Mouse (Mus musculus): ENCODE measurements around the gene Gm28635.
A peak's percentile ranks its signal among the peaks of the same experiment; 100 is the strongest.
"Not testable (repeated sequence)": the region's sequence is repeated elsewhere in the genome, so short reads cannot be mapped to it uniquely, and the experiment has no call there.

Gene Gm28635

DNA sequence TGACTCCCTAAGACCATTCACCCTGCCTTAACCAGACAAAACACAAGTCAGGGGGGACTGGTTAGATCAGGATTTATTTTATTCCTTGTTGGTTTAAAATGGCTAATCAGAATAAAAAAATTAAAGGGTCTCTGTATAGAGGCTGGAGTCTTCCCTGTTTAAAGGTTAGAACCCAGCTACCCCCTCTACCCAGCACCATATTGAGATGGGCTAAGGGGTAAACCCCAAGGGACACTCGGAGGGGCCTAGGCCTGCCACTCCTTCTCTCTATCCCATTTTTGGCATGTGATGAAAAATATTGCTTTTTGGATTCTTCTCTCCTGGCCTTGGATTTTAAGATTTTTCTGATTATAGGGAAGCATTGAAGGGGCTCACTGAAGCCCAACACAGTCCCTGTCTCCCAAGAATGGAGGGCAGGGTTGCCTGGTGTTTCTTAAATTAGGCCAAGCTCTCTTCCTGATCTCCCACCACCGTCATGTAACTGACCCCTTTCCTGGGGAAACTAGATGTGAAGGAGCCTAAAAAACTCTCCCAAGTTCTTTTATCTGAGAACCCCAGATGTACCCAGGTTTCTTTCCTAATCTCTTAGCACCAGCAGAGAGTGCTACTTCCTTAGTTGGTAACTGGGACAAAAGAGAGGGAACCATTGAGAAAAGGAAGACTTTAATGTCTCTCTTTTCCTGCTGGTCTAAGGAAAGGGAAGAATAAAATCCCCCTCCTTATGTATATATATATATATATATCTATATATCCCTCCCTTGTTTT is 10.4 kb upstream of the Gm28635 start:
- no peak for DNase-seq (ENCODE audit: low spot score)

DNA sequence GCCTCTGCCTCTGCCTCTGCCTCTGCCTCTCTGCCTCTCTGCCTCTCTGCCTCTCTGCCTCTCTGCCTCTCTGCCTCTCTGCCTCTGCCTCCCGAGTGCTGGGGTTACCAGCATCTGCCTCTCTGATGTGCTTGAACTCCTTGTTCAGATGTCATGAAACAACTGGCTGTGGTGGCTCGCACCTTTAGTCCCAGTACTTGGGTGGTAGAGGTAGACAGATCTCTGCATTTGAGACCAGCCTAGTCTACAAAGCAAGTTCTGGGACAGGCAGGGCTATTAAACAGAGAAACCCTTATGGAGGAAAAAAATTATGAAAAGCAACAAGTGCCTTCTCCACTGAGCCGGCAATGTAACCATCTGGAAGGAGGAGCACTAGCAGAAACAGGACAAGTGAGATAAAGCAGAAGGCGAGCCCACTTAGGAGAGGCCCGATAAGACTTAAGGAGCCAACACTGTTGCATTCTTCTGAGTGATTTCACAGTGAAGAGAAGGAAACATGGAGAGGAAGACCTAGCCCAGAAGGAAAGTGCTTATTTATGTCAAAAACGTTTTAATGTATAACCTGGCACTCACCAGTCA is 4.9 kb upstream of the Gm28635 start:
- no peak for DNase-seq (ENCODE audit: low spot score)

DNA sequence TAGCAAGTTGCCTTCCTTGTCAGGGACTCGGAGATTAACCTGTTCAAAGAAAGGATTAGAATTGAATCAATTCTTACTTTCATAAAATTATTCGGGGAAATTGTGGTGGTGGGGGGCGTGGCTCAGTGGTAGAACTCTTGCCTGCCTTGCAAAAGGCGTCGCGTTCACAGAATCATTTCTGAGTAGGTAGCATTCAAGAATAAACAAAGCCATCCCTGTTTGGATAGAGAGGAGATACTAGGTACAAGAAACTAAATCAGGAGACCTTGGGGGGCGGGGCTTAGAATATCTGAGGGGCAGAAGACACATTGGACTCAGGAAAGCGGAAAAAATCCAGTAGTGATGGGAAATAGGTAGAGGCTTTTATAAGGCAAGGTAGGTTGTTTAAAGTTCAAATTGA is 1.2 kb upstream of the Gm28635 start, which contains the start of gene Tmx2:
Tmx2 (minus strand) TSS at position 125 of the 400 bp plus-strand sequence.
- DNase-seq (ENCODE audit: low spot score), result no peak

DNA sequence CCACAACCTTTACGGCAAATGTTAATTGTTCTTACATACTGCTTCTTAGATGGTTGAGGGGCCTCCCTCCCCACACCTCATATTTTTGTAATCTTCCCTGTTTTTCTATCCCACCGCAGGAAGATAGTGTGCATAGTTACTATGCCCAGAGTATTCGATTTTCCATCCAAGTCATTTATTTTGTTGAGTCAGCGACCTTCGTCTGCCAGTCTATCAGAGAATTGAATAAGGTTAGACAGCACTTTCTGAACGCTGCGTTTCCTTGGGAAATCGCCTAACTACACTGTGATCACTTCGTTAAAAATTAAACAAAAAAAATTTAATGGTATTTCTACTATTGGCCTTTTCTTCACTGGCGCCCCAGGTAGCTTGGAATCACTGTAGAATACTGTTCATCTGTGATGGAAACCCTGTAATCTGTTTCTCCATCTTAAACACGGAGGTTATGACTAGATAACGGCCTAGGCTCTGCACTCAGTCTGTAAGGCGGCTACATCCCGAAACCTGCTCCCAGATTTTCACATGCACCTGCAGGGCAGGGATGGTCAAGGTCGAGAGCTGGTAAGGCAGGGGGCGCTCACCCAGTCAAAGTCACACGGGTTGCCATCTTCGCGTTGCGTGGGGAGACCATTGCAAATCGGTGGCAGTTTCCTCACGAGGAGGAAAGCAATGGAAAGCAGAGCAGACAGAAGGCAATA is 422 bp downstream of the Gm28635 start:
- no peak for DNase-seq (ENCODE audit: low spot score)

DNA sequence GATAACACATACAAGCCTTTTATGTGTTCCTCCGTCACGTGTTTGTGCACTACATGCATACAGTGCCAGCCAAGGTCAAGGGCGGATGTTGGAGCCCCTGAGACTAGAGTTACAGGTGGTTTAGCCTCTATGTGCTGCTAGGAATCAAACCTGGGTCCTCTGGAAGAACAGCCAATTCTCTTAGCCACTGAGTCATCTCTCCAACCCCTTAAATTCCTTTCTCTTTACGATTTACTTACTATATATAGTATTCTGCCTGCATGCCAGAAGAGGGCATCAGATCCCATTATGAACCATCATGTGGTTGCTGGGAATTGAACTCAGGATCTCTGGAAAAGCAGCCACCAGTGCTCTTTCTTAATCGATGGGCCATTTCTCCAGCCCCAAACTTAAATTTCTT is 6.3 kb downstream of the Gm28635 start:
- not testable (repeated sequence) for DNase-seq (ENCODE audit: low spot score)

DNA sequence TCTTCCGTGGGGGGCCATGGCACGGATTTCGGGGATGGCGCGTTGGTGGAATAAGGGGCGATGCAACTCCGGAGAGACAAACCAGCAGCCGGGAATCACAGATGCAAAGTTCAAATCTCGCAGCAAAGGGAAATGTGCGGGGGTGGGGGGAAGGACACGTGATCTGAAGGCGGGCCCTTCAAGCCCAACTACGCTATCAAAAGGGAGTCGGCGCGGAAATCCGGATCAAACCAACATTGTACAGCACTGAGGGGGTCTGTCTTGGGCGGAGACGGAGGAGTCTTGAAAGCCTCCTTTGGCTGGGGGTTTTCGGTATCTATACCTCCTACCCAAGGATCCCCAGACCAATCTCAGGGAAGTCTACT is 7.3 kb downstream of the Gm28635 start, which contains the start of gene Selenoh:
Selenoh (minus strand) TSS at position 202 of the 365 bp plus-strand sequence.
- peak; percentile 78 for DNase-seq (ENCODE audit: low spot score)

DNA sequence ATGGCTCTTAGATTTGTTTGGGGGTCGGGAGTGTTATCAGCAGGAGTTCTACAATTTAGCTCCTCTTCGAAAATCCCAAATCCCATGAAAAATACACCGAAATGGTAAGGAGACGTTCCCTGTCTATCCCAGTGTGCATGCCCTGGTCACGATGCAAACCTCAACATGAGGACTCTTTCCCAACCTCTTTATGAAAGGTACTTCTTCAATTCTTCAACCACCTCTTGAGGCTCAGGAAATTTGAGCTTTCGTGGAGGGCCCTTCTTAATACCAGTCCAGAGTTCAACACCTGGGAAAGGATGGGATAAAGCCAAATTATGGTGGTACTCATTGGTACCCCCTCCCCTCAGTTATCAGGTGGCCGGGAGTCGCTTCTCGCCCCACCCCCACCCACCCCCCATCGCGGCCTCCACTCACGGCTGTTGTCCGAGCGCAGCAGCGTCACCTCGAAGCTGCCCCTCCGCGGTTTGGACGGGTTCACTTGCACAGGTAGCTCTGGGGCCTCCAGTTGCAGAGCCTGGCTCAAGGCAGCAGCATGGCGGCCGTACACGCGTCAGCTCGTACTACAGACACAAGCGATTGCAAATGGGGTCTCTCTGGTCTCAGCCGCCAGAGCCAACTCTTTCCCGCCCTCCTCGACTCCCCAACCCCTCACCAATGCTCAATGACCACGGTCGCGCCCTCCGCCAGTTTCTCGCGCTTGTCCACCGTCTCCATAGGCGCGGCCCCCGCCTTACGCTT is 7.8 kb downstream of the Gm28635 start:
- no peak for DNase-seq (ENCODE audit: low spot score)

DNA sequence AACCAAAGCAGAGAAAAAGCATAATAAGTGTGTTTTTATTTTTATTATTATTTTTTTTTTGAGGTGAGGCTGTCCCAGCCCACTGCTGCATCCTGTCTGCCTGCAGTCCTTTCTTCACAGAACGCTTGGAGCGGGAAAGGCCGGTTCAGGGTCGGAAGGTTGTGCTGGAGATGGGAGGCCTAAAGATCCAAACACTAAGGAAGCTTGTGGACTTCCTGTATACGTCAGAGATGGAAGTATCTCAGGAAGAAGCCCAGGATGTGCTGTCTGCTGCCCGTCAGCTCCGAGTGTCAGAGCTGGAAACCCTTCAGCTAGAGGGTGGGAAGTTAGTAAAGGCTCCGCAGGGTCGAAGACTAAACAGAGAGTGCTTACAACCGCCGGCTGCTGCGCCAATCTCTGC is 11.8 kb downstream of the Gm28635 start:
- DNase-seq (ENCODE audit: low spot score), result no peak

DNA sequence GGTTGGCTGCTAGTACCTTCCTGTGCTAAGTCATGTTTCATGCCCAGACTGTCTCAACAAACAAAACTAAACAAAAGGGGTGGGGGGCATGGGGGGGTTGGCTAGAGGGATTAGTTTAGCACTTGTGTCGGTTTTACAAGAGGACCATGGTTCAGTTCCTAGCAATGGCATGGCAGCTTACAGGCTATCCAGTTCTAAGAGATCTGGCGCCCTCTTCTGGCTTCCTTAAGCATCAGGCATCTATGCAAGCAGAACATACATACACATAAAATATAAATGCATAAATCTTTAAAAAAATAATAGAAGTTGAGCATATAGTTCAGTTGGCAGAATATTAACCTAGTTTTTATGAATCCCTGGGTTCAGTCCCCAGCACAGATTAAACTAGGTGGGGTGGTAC is 15.0 kb downstream of the Gm28635 start:
- DNase-seq (ENCODE audit: low spot score), result no peak

DNA sequence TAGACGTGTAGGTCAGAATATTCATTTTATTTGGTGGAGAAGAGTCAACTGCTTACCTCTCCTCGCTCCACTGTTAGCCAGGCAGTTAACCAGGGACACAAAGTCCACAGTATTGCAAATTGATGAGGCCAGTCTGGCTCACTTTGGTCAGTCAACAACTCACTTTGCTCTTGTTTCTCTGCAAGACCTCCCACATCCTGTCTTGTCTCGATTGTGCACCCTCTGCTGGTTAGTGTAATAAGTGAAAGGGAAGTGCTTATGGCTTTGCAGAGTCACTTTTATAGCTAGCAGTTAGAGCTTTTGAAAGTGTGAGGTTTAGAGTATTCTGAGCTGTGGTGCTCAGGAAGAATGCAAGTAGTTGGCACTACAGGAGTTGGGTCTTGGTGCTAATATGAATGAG is 17.6 kb downstream of the Gm28635 start:
- DNase-seq (ENCODE audit: low spot score), result no peak

DNA sequence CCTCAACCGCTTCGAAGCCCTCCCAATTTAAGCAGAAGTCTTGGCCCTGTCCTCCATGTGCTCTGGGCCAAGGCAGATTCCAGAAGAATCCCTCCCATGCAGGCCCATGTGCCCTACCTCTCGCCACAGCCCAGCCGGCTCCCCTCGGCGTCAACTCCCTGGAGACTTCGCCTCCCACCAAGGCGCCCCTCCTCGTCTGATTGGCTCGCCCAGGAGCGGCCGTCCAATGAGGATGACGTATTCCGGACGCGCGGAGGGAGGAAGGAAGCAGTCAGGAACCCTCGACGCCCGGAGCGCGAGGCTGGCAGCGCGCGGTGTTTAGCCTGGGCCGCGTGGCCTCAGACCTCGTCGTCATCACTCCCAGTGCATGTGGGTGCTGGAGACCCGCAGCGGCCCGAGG is 19.0 kb downstream of the Gm28635 start, which contains the start of gene Btbd18:
Btbd18 (plus strand) TSS at position 274 of the 400 bp plus-strand sequence.
- DNase-seq (ENCODE audit: low spot score), result no peak

DNA sequence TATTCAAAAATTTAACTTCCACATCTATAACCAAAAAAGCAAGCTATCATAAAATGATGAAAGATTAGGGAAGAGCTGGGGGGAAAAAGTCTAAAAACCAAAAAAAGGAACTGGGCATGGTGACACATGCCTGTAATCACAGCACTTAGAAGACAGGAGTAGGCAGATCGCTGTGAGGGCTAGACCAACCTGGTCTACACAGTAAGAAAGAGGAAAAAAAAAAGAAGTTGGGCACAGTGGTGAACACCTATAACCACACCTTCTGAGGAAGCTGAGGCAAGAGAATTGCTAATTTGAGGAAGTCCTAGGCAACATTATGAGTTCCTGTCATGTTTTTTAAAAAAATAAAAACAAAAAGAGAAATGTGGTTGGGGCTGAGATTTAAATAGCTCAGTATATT is 22.0 kb downstream of the Gm28635 start:
- no peak for DNase-seq (ENCODE audit: low spot score)

DNA sequence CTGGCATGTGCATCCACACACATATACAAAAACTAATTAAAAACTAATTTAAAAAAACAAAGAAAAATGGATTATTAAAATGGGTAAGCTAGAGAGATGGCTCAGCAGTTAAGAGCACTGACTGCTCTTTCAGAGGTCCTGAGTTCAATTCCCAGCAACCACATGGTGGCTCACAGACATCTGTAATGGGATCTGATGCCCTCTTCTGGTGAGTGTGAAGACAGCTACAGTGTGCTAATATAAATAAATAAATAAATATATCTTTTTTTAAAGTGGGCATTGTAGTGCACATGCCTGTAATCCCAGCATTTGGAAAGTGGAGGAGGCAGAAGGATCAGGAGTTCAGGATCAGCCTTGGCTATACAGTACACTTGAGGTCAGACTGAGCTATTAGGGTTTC is 24.5 kb downstream of the Gm28635 start:
- no peak for DNase-seq (ENCODE audit: low spot score)

DNA sequence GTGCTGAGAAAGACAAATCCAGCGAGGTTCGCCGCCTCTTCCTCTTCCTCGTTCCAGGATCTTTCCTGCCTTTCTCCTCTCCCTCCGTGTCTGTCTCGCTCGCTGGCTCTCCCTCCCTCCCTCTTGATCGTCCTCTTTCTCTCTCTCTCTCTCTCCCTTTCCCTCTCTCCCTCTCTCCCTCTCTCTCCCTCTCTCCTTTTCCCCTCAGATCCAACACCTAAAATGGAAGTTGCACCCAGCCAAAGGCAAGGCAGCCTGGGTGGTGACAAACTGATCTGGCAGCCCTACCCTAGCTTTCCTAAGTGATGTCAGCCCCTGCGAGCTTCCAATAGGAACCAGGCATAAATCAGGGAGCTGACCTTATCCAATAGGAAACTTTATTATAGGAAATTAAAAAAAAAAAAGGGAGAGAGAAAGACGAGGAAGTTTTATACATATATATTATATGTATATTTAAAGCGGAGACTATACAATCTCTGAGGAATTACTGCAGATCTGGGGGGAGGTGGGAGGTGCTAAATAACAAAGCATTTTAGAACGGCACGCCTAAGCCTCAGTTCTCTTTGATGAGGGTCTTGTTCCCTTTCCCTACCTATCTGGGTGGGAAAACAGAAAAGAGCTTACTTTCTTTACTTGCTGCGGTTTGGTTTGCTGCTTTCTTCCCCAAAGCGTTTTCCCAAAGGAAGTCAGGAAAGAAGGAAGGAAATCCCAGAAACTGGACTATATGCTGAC is 27.2 kb downstream of the Gm28635 start, which contains the start of gene Ctnnd1:
Ctnnd1 (minus strand) TSS at position 302 of the 732 bp plus-strand sequence.
- DNase-seq (ENCODE audit: low spot score), result peak; percentile 76

DNA sequence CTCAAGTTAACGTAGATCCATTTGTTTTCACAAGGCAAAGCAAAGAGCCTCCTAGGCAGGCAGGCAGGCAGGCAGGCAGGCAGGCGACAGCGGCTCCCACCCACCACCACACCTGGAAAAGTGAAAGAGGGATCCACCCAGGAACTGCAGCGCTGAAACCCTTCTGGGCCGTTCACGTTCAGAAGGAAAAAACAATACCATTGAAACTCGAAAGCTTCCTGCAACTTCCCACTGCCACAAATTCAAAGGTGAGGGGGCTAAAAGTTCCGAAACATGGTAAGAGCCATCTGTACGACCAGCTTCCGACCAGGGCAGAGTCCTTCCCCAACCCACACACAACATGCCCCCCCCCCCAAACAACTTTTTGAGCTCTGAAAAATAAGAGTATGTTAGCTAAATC is 28.2 kb downstream of the Gm28635 start:
- DNase-seq (ENCODE audit: low spot score), result no peak

DNA sequence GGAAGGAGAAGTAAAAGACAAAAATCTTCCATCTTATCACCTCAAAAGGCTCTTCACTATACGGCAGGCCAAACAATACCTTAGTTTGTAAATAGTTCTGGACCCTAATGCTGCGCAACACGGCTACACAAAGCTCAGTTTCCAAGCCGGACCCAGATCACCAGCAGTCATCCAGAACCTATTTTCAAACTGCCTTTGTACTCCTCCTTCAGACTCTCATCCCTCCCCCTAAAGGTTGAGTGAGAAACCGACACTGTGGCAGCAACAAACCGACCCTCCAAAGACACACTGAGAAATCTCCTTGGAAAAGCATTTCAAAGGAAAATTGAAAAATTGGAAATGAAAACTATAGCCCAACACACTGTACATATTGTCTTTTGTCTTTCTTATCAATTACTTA is 29.5 kb downstream of the Gm28635 start:
- DNase-seq (ENCODE audit: low spot score), result no peak

DNA sequence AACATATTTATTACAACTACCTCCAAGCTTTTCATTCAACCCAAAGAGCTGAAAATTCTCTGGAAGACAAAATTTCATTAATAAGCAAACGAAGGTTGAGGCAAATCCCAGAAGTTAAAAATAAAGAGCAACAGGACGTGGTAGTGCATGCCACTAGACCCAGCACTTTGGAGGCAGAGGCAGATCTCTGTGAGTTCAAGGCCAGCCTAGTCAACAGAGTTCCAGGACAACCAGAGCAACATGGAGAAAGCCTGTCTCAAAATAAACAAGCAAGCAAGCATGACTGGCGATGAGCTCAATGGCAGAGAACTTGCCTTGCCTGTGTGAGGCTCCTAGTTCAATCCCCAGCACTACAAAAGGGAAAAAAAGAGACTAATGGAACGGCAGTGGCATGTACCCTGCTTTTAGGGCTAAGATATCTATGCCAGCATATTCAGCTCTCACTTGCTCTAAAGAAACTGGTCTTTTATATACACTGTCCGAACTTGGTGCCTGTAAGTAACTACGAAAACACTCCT is 30.7 kb downstream of the Gm28635 start:
- no peak for DNase-seq (ENCODE audit: low spot score)

DNA sequence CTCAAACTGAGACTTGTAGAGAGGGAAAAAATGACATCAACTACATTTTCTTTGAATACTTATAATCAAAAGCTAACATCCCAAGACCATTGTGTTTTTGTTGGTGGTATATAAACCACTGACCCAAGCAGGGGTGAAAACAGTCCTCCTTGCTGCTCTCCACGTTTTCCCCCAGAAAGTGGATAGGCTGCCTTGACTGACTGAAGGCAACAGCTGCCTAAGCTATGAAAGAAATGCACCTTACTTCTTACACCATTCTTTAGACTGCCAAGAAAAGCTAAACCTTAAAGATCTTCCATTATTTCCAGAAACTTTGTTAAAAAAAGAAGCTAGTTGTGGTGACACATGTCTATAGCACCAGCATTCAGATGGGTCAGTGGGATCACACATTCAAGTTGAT is 31.7 kb downstream of the Gm28635 start:
- no peak for DNase-seq (ENCODE audit: low spot score)

DNA sequence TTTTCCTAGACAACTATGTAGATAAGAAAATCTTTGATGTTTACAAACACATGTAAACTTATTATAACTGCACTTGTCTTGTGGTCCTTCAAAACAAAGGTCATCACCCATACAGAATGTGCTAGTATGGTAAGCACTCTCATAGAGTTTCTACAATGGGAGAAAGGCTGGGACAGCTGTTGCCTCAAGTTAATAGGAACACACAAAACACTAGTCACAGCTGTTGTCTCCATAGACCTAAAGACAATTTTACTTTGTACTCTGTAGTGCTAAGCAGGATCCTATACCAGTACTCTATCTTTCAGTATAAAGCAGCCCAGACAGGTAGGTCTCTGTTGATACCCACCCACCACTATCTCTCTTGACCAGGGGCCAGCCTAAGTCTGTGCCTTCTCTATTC is 37.0 kb downstream of the Gm28635 start:
- DNase-seq (ENCODE audit: low spot score), result no peak

DNA sequence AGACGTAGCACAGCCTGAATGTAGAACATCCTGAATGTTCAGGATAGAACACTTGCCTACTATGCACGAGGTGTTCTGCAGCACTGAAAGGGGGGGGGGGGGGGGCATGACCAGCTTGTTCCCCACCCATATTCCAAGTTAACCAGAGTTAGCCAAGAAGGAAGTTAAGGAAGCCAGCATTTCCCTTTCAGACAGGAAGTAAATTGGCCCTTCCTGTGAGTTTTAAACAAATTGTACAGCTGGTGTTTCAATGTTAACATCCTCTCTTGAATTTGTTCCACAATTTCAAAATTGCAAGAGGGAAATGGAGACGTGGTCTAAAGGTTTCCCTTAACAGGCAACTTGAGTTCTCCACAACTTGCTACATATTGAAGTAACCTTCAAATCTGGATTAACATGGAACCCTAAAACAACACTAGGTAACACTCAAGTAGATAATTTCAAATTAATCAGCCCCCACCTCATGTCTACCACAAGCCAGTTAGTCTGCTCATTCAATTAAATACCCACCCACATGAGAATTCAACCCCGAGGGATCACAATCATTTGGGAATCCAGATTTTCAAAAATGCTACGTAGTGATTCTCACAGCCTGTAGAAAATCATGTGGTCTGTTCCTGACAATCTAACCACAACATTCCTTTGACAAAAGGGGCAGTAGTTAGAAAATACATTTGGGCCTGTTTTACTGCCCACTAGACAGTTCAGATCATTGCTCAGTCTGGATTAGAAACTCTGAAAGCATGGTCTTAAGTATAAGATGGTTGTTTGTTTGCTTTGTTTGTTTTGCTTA is 39.2 kb downstream of the Gm28635 start:
- DNase-seq (ENCODE audit: low spot score), result no peak
